Mouse (Mus musculus) induced T-regulatory cell, adult 2 months (primary cell): Measurements from ENCODE around the gene Them4.

Source experiments
- DNase-seq: peaks from one replicate; pipeline ENCODE4 v3.0.0-alpha.2; 2012; ENCODE audit warnings: low read depth

Gene Them4

GRCm38 (mm10) chr3:94368631-94369030 lies 58.7 kb downstream of the Them4 start:
- peak; percentile 31 for DNase-seq

GRCm38 (mm10) chr3:94369709-94370108 lies 59.8 kb downstream of the Them4 start:
- no peak for DNase-seq

GRCm38 (mm10) chr3:94371637-94372036 lies 61.7 kb downstream of the Them4 start:
- no peak for DNase-seq

GRCm38 (mm10) chr3:94372038-94372437 lies 62.1 kb downstream of the Them4 start:
- no peak for DNase-seq

- no peak for DNase-seq
These were observed 62.8 kb downstream of the Them4 start, which contains the start of gene Rorc for GRCm38 (mm10) chr3:94372641-94373040. Gene Rorc, plus strand, starts transcription at chr3:94372794.

- no peak for DNase-seq
These were observed 63.2 kb downstream of the Them4 start for GRCm38 (mm10) chr3:94373090-94373489.

- DNase-seq: no peak
These were observed 63.7 kb downstream of the Them4 start for GRCm38 (mm10) chr3:94373597-94374011.

- no peak for DNase-seq
These were observed 64.7 kb downstream of the Them4 start for GRCm38 (mm10) chr3:94374636-94375035.

- peak; percentile 32 for DNase-seq
These were observed 65.3 kb downstream of the Them4 start for GRCm38 (mm10) chr3:94375146-94375545.

GRCm38 (mm10) chr3:94375861-94376260 lies 66.0 kb downstream of the Them4 start:
- no peak for DNase-seq

- DNase-seq: no peak
These were observed 67.4 kb downstream of the Them4 start for GRCm38 (mm10) chr3:94377028-94377923.

GRCm38 (mm10) chr3:94379831-94380510 lies 70.1 kb downstream of the Them4 start:
- peak; percentile 55 for DNase-seq
